Mouse (Mus musculus): ENCODE results near the gene Rin2. TPM values are rescaled to one million over a fixed set of nuclear protein-coding genes. Genes with fewer than 3 reads are reported as not detected.

Gene Rin2
- total and polyA plus RNA-seq, 3 experiments, result 0.05 to 0.10 (median 0.08) TPM

DNA sequence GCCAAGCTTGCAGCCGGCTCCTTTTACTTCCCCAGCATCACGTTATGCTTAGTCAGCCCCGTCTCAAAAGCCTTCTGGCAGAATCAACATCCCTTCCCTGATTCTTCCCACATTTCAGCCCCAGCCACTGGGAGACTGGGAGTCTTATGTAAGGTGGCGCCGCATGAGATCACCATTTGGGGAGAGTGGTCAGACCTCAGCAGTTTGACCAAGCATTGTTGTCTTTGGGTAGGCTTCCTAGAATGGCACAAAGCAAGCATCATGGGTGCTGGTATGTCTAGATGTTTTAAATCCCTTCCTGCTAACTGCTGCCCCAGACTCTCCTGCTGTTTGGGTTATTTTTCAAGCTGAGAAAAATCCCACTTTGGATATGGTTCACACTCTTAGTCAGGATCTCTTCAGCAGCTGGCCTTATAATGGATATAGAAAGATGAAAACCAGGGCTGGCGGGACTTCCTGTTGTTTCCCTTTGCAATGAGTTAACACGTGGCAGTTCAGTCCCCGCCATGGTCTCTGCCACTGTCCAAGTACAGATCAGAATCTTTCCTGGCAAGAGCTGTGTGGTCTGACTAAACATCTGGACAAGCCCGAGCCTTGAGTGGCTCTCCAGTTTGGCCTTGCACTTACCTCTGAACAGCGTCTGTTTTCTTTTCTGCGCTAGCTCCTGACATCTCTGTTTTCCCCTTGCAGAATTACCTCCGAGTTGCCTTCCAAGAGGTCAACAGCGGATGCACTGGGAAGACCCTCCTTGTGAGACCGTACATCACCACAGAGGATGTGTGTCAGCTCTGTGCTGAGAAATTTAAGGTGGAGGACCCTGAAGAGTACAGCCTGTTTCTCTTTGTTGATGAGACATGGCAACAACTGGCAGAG, 210.1 kb downstream of the Rin2 start:
- peaks cover 7 to 24% of the 10 kb centered on the region in 2 experiments; a peak in 3 of 4 replicates for H3K4me1 ChIP-seq (ENCODE audit: control insufficient read depth in 1 of 2, insufficient read depth in 2 of 2)

DNA sequence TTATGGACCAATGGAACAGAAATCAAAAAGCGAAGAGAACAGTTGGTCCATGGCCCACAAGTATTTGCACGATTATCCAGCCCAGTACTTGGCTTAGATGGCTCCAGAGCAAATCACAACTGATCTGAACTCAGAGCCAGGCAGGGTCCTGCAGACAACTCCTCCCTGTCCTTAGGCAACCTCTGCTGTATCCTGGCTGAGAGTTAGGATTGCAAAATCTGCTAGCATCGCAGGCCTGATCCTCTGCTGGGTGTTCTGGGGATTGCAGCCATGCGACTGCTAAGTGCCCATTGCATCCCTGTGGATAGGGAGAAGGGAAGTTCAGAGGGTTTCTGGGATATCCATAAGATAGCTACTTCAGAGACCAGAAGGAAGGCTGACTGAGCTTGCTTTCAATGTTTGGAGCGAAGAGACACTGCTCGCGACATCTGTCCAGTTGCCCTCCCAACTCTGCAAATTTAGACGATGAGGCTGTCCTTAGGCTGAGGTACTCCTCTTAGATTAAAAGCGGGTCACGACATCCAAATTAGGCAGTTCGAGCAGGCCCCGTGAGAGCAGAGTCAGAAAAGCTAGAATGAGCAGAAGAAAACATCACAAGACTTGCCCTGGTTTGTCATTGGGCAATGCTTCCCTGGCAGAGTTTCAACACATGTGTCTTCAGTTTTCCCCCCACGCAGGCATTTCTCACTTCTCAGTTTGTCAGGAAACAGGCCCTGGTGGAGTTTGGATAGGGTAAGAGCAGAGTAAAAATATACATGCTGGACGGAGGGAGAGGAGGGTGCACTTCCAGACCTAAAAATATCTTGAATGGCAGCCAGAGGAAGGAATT, 213.1 kb downstream of the Rin2 start:
- dilution Hi-C loops (cut with MboI; ENCODE audit: extremely low pct_ligation_motif_present, extremely low pct_unique_long_range_greater_than_20kb, low sequenced_read_pairs) (no loop called here), in situ Hi-C loops (cut with MboI; ENCODE audit: low pct_ligation_motif_present, low pct_unique_long_range_greater_than_20kb, low sequenced_read_pairs) (no loop called here)
- Histone ChIP-seq H3K36me3 (replicated peaks in 1 of 2; ENCODE audit: control insufficient read depth in 1 of 2, insufficient read depth in 1 of 2, low read length in 1 of 2) (no peaks in the 10 kb centered on the region), H3K4me3 (replicated peaks in 1 of 3; ENCODE audit: low read depth in 2 of 3, low read length in 2 of 3, poor library complexity in 1 of 3) (no peak overlapping the region), H3K4me2 (ENCODE audit: insufficient read depth, low read depth, poor library complexity, severe bottlenecking) (no peak overlapping the region), H3K27me3 (replicated peaks) (no peaks in the 10 kb centered on the region), H3K9me3 (replicated peaks; ENCODE audit: low read length) (no peaks in the 10 kb centered on the region), H3K79me2 (replicated peaks; ENCODE audit: control insufficient read depth, extremely low read depth, insufficient read depth, poor library complexity, severe bottlenecking) (no peaks in the 10 kb centered on the region), H3K27ac (ENCODE audit: insufficient read depth, low read depth) (no peak overlapping the region; the same call in 1 of the 2 replicates), H3K4me1 (ENCODE audit: control insufficient read depth in 1 of 2, insufficient read depth in 2 of 2) (peaks cover 10 to 29% of the 10 kb centered on the region in 2 experiments; a peak in 3 of 4 replicates), H3K9ac (ENCODE audit: insufficient read depth, low read depth) (no peak overlapping the region)
- peak; percentile 67 for DNase-seq (ENCODE audit: extremely low read depth)
- TF ChIP-seq MXI1 (IDR thresholded peaks at IDR 0.05; ENCODE audit: low read depth, low read length) (peak; percentile 52; the same call in 1 of the 2 replicates), TCF12 (IDR thresholded peaks at IDR 0.05; ENCODE audit: low read depth, low read length) (peak; percentile 52; the same call in 1 of the 2 replicates), NELFE (IDR thresholded peaks at IDR 0.05; ENCODE audit: low read depth, low read length) (0 out of 2 replicates have a peak, but pooled peaks have one; percentile 10), USF1 (IDR thresholded peaks at IDR 0.05; ENCODE audit: low read depth, low read length) (no peak), MEF2A (IDR thresholded peaks at IDR 0.05; ENCODE audit: borderline replicate concordance, low read depth, low read length) (peak; percentile 72), JUND (conservative IDR thresholded peaks at IDR 0.05; ENCODE audit: low read depth, low read length) (no peak), EP300 (IDR thresholded peaks at IDR 0.05; ENCODE audit: low read length) (peak; percentile 84), ZMIZ1 (IDR thresholded peaks at IDR 0.05; ENCODE audit: low read depth, low read length) (no peak), BHLHE40 (IDR thresholded peaks at IDR 0.05; ENCODE audit: low read depth, low read length) (peak; percentile 70), IRF4 (IDR thresholded peaks at IDR 0.05; ENCODE audit: low read depth, low read length) (peak; percentile 83), CHD2 (IDR thresholded peaks at IDR 0.05; ENCODE audit: low read length) (peak; percentile 59), MAZ (IDR thresholded peaks at IDR 0.05; ENCODE audit: low read depth, low read length) (no peak), SMC3 (IDR thresholded peaks at IDR 0.05; ENCODE audit: low read depth, low read length) (no peak), MAX (IDR thresholded peaks at IDR 0.05; ENCODE audit: low read length) (peak; percentile 63; the same call in 1 of the 2 replicates), RAD21 (IDR thresholded peaks at IDR 0.05; ENCODE audit: low read depth, low read length) (no peak), UBTF (IDR thresholded peaks at IDR 0.05; ENCODE audit: low read depth, low read length) (no peak), ELF1 (IDR thresholded peaks at IDR 0.05; ENCODE audit: low read depth, low read length) (0 out of 2 replicates have a peak, but pooled peaks have one; percentile 26), ETS1 (conservative IDR thresholded peaks at IDR 0.05; ENCODE audit: low read depth, low read length) (peak; percentile 43; the same call in 1 of the 2 replicates), ZNF384 (IDR thresholded peaks at IDR 0.05; ENCODE audit: low read depth, low read length) (no peak), JUN (IDR thresholded peaks at IDR 0.05; ENCODE audit: insufficient read depth, low read depth, low read length) (no peak), CTCF (conservative IDR thresholded peaks at IDR 0.05 in 1 of 2, IDR thresholded peaks at IDR 0.05 in 1 of 2; ENCODE audit: low read depth in 2 of 2, low read length in 2 of 2) (peak; percentile 25 to 31; a peak in 3 of 4 replicates), TBP (conservative IDR thresholded peaks at IDR 0.05; ENCODE audit: low read depth, low read length) (0 out of 2 replicates have a peak, but pooled peaks have one; percentile 22), SIN3A (IDR thresholded peaks at IDR 0.05; ENCODE audit: low read length) (peak; percentile 31; the same call in 1 of the 2 replicates), MYC (IDR thresholded peaks at IDR 0.05; ENCODE audit: low read depth, low read length) (peak; percentile 41; the same call in 1 of the 2 replicates)

More for the DNA sequence above, 210.1 kb downstream of the Rin2 start:
- no peak for DNase-seq (ENCODE audit: extremely low read depth)
- in situ Hi-C loops (cut with MboI; ENCODE audit: low pct_ligation_motif_present, low pct_unique_long_range_greater_than_20kb, low sequenced_read_pairs) (no loop called here), dilution Hi-C loops (cut with MboI; ENCODE audit: extremely low pct_ligation_motif_present, extremely low pct_unique_long_range_greater_than_20kb, low sequenced_read_pairs) (no loop called here)
- H3K27me3 ChIP-seq (replicated peaks), result no peaks in the 10 kb centered on the region
- H3K36me3 ChIP-seq (replicated peaks in 1 of 2; ENCODE audit: control insufficient read depth in 1 of 2, insufficient read depth in 1 of 2, low read length in 1 of 2), result no peaks in the 10 kb centered on the region
- no peak overlapping the region for H3K4me3 ChIP-seq (replicated peaks in 1 of 3; ENCODE audit: low read depth in 2 of 3, low read length in 2 of 3, poor library complexity in 1 of 3)
- H3K9me3 ChIP-seq (replicated peaks; ENCODE audit: low read length), result peaks cover 8% of the 10 kb centered on the region
- no peak overlapping the region for H3K4me2 ChIP-seq (ENCODE audit: insufficient read depth, low read depth, poor library complexity, severe bottlenecking)
- no peak overlapping the region for H3K27ac ChIP-seq (ENCODE audit: insufficient read depth, low read depth)
- no peak overlapping the region for H3K9ac ChIP-seq (ENCODE audit: insufficient read depth, low read depth)
- H3K79me2 ChIP-seq (replicated peaks; ENCODE audit: control insufficient read depth, extremely low read depth, insufficient read depth, poor library complexity, severe bottlenecking), result no peaks in the 10 kb centered on the region
- TF ChIP-seq TCF12 (IDR thresholded peaks at IDR 0.05; ENCODE audit: low read depth, low read length) (no peak), MYC (IDR thresholded peaks at IDR 0.05; ENCODE audit: low read depth, low read length) (no peak)
